Mouse (Mus musculus): ENCODE measurements around the gene Shbg. TPM values are rescaled to one million over a fixed set of nuclear protein-coding genes. Genes with fewer than 3 reads are reported as not detected.
A peak's percentile ranks its signal among the peaks of the same experiment; 100 is the strongest.

Gene Shbg
- polyA plus RNA-seq, 1 experiment from 2014 or later = not detected

DNA sequence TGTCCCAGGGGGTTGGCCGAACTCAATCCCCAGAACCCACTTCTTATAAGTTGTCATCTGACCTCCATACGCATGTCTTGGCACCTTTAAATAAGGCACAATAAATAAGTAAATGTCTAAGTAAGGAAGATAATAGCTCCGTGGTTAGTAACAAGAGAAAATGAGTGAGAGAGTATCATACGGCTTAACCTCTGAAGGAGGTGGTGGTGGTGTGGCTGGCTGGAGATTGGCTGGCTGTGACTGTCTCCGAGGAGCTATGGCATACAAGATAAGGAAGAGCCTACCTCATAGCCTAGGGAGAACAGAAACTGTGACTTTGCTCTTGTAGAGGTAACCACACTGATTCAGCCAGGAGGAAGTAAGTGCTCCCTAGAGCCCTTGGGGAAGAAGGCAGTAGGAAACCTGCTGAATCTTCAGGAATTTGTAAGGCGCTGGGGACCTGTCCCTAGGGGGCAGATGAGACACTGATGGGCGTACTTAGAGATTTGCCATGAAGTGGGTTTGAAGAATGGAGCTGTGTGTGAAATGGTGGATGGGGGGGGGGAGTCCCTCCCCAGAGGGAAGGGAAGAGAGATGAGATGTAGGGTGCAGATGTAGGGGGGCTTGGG is 31.9 kb downstream of the Shbg start:
- no peak overlapping the region for H3K27ac ChIP-seq (replicated peaks)
- H3K9me3 ChIP-seq (replicated peaks) = no peaks in the 10 kb centered on the region
- no peak overlapping the region for H3K4me3 ChIP-seq
- H3K36me3 ChIP-seq = peaks cover 73% of the 10 kb centered on the region
- WGBS = 87% methylated on average over 7 of the region's 7 CpGs
- DNase-seq (ENCODE audit: low spot score) = no peak
- H3K27me3 ChIP-seq (ENCODE audit: low read depth, poor library complexity, severe bottlenecking) = no peaks in the 10 kb centered on the region
- H3K4me1 ChIP-seq = peaks cover 14% of the 10 kb centered on the region

DNA sequence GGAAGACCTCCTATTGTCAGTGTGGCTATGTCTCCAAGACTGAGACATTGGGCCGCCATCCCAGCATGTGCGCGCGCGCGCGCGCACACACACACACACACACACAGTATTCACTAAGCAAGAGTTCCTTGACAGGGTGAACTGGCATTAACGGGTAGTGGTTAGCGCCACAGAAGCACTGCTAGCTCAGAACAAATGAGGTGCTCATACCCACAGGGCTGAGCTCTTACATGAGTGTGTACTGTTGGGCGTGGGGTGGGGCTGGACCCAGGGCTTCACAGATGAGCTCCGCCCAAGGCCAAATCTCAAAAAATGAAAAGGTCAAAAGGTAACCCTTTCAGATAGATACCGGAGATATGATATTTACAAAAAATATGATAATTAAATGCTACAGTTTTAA is 32.8 kb downstream of the Shbg start:
- 97% methylated on average over 13 of the region's 13 CpGs for WGBS
- no peak for DNase-seq (ENCODE audit: low spot score)
- no peaks in the 10 kb centered on the region for H3K27me3 ChIP-seq (ENCODE audit: low read depth, poor library complexity, severe bottlenecking)
- H3K27ac ChIP-seq (replicated peaks) = no peak overlapping the region
- no peak overlapping the region for H3K4me3 ChIP-seq
- H3K36me3 ChIP-seq = peaks cover 64% of the 10 kb centered on the region
- H3K4me1 ChIP-seq = peaks cover 14% of the 10 kb centered on the region
- no peaks in the 10 kb centered on the region for H3K9me3 ChIP-seq (replicated peaks)

DNA sequence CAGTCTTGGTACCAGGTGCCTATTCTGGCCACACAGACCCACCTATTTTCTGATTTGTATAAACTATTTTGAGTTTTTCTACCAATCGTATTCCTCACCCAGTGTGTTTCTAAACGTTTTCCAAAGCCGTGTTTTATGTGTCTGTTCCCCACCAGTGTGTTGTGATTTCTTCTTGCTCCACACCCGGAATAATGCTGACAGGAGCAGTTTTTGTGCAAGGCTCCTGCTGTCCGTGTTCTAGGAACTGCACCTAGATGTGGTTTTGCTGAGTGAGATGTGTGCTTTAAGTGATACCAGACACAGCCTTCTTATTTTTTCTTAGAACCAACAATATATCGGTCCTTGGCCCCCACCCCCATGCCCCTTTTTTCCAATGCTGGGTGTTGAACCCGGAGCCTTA is 33.7 kb downstream of the Shbg start:
- 93% methylated on average over 7 of the region's 7 CpGs for WGBS
- H3K36me3 ChIP-seq = peaks cover 54% of the 10 kb centered on the region
- no peaks in the 10 kb centered on the region for H3K27me3 ChIP-seq (ENCODE audit: low read depth, poor library complexity, severe bottlenecking)
- no peak for DNase-seq (ENCODE audit: low spot score)
- peaks cover 19% of the 10 kb centered on the region for H3K4me1 ChIP-seq
- no peak overlapping the region for H3K4me3 ChIP-seq
- no peak overlapping the region for H3K27ac ChIP-seq (replicated peaks)
- no peaks in the 10 kb centered on the region for H3K9me3 ChIP-seq (replicated peaks)

DNA sequence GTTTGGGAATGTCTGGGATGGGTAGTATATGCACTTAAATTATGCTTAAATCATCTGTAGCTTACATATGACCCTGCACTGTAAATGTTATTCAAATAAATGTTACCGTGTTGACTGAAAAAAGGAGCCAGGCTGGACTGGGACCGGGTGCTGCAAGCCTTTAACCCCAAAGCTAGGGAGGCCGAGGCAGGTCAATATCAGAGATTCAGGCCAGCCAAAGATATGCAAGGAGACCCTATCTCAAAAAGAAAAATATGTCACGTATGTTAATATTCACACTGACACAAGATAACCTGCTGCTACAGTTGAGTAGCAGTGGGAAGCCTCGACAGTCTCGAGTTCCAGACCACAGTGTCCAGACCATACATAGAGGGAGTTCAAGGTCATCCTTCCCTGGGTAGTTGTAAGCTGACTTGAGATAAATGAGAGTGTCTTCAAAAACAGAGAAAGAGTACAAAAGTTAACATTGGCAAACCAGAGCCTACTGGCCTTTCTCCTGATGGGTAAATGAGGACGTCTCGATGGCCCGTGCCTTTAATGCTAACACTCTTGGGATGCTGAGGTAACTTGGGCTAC is 35.4 kb downstream of the Shbg start:
- WGBS = 68% methylated on average over 9 of the region's 9 CpGs
- H3K27me3 ChIP-seq (ENCODE audit: low read depth, poor library complexity, severe bottlenecking) = no peaks in the 10 kb centered on the region
- H3K36me3 ChIP-seq = peaks cover 41% of the 10 kb centered on the region
- peaks cover 32% of the 10 kb centered on the region for H3K4me1 ChIP-seq
- no peaks in the 10 kb centered on the region for H3K9me3 ChIP-seq (replicated peaks)
- DNase-seq (ENCODE audit: low spot score) = no peak
- peak overlapping the region; percentile 91 for H3K27ac ChIP-seq (replicated peaks)
- H3K4me3 ChIP-seq = peak overlapping the region; percentile 90

DNA sequence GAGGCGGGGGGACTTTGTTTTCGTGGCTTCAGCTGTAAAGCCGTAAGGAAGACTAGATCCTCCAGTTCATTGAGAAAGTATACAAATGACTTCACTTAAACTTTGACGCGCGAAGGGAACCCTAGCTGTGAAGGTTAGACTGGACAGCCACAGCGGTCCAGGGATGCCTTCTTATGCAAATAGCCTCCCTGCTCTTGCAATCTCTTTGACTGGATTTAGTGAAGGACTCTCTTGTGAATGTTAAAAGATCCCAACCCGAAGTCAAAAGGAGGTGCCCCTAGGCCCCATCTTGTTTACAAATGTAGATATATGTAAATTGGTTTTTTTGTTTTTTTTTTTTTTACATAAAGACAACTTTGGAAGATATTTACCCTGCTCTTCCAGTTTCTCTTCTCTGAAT is 35.9 kb downstream of the Shbg start:
- peaks cover 37% of the 10 kb centered on the region for H3K4me1 ChIP-seq
- WGBS = under 1% methylated on average over 8 of the region's 8 CpGs
- no peaks in the 10 kb centered on the region for H3K27me3 ChIP-seq (ENCODE audit: low read depth, poor library complexity, severe bottlenecking)
- H3K4me3 ChIP-seq = peak overlapping the region; percentile 90
- H3K9me3 ChIP-seq (replicated peaks) = no peaks in the 10 kb centered on the region
- H3K36me3 ChIP-seq = peaks cover 41% of the 10 kb centered on the region
- no peak for DNase-seq (ENCODE audit: low spot score)
- peak overlapping the region; percentile 91 for H3K27ac ChIP-seq (replicated peaks)

DNA sequence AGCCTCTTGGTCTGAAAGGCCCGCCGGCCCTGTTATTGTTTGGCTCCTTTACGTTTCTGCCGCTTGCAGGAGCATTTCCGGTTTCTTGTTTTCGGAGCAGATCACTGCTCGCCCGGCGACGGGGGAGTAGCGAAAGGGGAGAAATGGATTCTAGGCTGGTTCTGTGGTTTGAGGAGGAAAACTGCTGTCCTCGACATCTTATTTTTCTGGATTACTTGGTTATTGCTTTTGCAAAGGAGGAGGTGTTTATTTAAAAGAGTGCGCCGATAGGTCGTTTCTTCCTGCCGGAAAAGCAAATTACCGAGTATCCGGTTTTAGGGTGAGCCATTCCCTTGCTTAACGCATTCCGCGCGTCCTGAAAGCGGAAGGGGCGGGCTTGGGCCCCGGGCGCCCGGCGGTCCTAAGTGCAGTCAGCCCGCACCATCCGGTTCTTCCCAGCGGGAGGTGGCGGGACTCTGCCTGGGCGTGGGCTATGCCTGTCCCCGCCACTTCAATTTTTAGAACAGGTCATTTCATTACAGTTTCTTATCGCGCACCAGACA is 36.5 kb downstream of the Shbg start:
- no peaks in the 10 kb centered on the region for H3K27me3 ChIP-seq (ENCODE audit: low read depth, poor library complexity, severe bottlenecking)
- H3K4me1 ChIP-seq = peaks cover 41% of the 10 kb centered on the region
- peak overlapping the region; percentile 90 for H3K4me3 ChIP-seq
- H3K9me3 ChIP-seq (replicated peaks) = no peaks in the 10 kb centered on the region
- peak; percentile 94 for DNase-seq (ENCODE audit: low spot score)
- WGBS = under 1% methylated on average over 36 of the region's 36 CpGs
- H3K36me3 ChIP-seq = peaks cover 37% of the 10 kb centered on the region
- H3K27ac ChIP-seq (replicated peaks) = peak overlapping the region; percentile 91

DNA sequence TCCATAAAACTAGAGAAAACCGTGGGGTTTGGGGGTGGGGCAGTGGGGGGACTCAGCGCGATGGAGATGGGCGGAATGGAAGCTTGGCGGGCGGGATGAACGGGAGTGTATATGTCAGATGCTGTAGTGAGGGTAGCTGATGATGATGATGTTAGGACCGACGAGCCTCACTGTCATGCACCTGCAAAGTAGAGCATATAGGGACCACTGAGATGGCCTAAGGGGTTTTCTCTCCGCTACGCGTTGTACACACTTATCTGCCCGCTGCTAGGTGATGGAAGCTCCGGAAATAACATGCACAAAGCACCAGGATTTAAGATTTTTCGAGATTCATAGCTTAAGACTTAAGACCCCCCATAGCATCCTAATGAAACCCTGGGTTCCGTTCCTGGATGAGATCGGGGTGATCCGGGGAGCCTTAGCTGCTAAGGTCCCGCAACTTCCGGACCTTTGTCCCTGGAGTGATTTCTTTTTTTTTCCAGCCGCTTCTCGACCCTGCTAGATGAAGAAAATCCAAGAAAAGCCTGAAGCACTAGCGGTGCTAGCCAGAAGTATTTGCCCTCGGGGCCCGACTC is 37.0 kb downstream of the Shbg start:
- H3K9me3 ChIP-seq (replicated peaks) = no peaks in the 10 kb centered on the region
- peak overlapping the region; percentile 91 for H3K27ac ChIP-seq (replicated peaks)
- peak overlapping the region; percentile 90 for H3K4me3 ChIP-seq
- peaks cover 36% of the 10 kb centered on the region for H3K36me3 ChIP-seq
- H3K4me1 ChIP-seq = peaks cover 46% of the 10 kb centered on the region
- under 1% methylated on average over 25 of the region's 25 CpGs for WGBS
- no peak for DNase-seq (ENCODE audit: low spot score)
- no peaks in the 10 kb centered on the region for H3K27me3 ChIP-seq (ENCODE audit: low read depth, poor library complexity, severe bottlenecking)

DNA sequence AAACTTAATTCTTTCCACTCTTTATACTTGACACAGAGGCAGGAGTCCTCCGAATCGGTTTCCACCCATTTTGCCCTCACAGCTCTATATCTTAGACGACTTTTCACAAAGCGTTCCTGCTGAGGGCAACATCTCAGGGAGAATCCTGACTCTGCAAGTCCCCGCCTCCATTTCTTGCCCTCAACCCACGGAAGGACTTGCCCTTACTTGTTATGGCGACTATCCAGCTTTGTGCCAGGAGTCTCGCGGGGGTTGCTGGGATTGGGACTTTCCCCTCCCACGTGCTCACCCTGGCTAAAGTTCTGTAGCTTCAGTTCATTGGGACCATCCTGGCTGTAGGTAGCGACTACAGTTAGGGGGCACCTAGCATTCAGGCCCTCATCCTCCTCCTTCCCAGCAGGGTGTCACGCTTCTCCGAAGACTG is 37.6 kb downstream of the Shbg start, which contains the start of the genes Wrap53 and Trp53:
TSS of gene Wrap53 (minus strand) at position 165 of the 424 bp plus-strand sequence.
TSS of gene Trp53 (plus strand) at position 269 of the 424 bp plus-strand sequence.
- peak; percentile 91 for DNase-seq (ENCODE audit: low spot score)
- Histone ChIP-seq H3K4me3 (peak within 1 kb of the TSS; percentile 90), H3K4me1 (peaks cover 50% of the 10 kb centered on the region), H3K36me3 (peaks cover 41% of the 10 kb centered on the region), H3K27ac (replicated peaks) (peak within 1 kb of the TSS; percentile 91), H3K27me3 (ENCODE audit: low read depth, poor library complexity, severe bottlenecking) (no peaks in the 10 kb centered on the region), H3K9me3 (replicated peaks) (no peaks in the 10 kb centered on the region)
- WGBS = under 1% methylated on average over 13 of the region's 13 CpGs

DNA sequence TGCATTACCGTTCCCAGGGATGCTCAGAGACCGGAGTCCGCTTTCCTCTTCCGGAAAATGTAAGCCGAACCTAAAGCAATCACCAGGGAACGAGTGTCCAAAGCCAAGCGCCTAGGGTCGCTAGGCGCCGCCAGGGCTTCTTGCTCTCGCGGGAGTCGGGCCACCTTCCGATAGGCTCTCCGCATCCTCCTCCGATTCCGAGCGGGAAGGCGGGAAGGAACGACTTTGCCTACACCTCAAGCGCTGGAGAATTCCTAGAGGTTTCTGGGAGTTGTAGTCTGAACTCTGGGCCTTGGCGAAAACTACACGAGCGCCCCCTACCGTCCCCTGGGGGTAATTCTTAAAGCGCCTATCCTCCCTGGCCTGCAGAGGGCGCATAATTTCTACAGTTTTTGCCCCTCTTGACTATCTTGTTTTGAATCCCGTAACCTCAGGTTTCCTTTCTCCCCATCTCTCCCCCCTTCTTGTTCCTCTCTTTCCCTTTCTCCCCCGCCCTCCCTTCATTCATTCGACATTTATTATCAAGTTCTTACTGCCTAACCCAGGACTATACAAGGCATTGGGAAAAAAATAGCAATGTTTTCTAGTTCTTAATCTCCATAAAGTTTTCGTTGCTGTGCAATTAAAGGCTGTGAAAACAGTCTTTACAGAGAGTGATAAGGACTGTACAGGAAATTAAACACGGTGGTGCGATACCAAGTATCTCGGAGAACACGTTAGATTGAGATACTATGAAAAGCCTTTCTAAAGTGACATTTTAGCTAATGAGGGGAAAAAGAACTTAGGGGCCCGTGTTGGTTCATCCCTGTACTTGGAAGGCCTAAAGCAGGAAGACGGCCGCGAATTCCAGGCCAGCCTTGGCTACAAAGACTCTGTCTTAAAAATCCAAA is 38.3 kb downstream of the Shbg start:
- H3K27me3 ChIP-seq (ENCODE audit: low read depth, poor library complexity, severe bottlenecking) = no peaks in the 10 kb centered on the region
- 3% methylated on average over 39 of the region's 39 CpGs for WGBS
- H3K36me3 ChIP-seq = peaks cover 42% of the 10 kb centered on the region
- peaks cover 55% of the 10 kb centered on the region for H3K4me1 ChIP-seq
- H3K9me3 ChIP-seq (replicated peaks) = no peaks in the 10 kb centered on the region
- H3K4me3 ChIP-seq = peak overlapping the region; percentile 90
- peak overlapping the region; percentile 91 for H3K27ac ChIP-seq (replicated peaks)
- DNase-seq (ENCODE audit: low spot score) = peak; percentile 99

DNA sequence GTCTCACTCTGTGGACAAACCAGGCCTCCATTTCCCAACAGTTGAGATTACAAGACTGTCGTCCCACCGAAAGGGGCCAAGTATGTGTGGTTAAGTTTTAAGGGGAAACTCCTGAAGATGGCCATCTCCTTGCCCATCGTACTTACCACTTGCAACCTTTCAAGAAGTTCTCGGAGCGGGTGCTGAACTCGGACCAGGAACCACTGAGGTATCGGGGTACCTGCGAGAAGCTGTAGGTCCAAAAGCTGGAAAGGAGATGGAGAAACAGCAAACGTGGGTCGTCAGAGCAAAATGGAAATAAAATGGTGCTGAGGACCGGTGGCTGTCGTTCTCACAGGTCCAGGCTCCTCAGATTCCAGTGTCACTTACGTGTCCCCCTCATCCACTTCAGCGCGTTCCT is 39.4 kb downstream of the Shbg start:
- Histone ChIP-seq H3K27ac (replicated peaks) (peak overlapping the region; percentile 91), H3K27me3 (ENCODE audit: low read depth, poor library complexity, severe bottlenecking) (no peaks in the 10 kb centered on the region), H3K4me1 (peaks cover 55% of the 10 kb centered on the region), H3K36me3 (peaks cover 42% of the 10 kb centered on the region), H3K9me3 (replicated peaks) (no peaks in the 10 kb centered on the region), H3K4me3 (peak overlapping the region; percentile 90)
- DNase-seq (ENCODE audit: low spot score) = no peak
- 17% methylated on average over 15 of the region's 15 CpGs for WGBS

DNA sequence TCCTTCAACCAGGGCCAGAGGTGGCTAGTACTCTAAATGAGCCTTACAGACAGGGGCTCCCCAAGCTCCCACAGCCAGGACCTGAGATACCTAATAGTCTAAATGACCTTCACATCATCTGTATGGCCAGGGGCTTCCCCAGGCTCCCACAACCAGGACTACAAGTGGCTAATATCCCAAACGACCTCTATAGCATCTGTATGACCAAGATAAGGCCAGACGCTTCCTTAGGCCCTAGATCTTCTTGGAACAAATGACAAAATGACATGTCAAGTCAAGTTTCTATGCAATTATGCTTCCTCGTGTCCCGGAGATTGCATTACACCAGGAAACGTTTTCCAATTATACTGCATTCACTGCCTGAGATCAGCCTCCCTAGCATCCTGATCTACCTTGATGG is 41.4 kb downstream of the Shbg start:
- no peak for DNase-seq (ENCODE audit: low spot score)
- Histone ChIP-seq H3K36me3 (peaks cover 58% of the 10 kb centered on the region), H3K27ac (replicated peaks) (no peak overlapping the region), H3K9me3 (replicated peaks) (no peaks in the 10 kb centered on the region), H3K27me3 (ENCODE audit: low read depth, poor library complexity, severe bottlenecking) (no peaks in the 10 kb centered on the region), H3K4me3 (no peak overlapping the region; the same call in 1 of the 2 replicates), H3K4me1 (peaks cover 42% of the 10 kb centered on the region)
- 82% methylated on average over 5 of the region's 5 CpGs for WGBS

DNA sequence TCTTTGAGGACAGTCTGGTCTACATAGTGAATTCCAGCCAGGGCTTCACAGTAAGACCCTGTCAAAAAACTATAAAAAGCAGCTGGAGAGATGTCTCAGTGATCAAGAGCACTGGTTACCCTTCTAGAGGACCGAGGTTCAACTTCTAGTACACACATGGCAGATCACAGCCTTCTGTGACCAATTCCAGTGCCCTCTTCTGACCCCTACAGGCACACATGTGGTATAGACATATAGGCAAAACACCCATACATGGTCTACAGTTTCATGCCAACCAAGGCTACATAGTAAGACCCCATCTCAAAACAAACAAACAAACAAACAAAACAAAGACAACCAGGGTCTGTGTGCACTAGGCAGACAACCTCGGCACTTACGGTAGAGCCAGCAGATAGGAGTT is 42.5 kb downstream of the Shbg start:
- 69% methylated on average over 3 of the region's 3 CpGs for WGBS
- peaks cover 69% of the 10 kb centered on the region for H3K36me3 ChIP-seq

More for the DNA sequence above, 42.5 kb downstream of the Shbg start:
- no peaks in the 10 kb centered on the region for H3K9me3 ChIP-seq (replicated peaks)
- DNase-seq (ENCODE audit: low spot score) = no peak
- no peaks in the 10 kb centered on the region for H3K27me3 ChIP-seq (ENCODE audit: low read depth, poor library complexity, severe bottlenecking)
- H3K4me3 ChIP-seq = peak overlapping the region; percentile 23; the same call in 1 of the 2 replicates
- no peak overlapping the region for H3K27ac ChIP-seq (replicated peaks)
- peaks cover 42% of the 10 kb centered on the region for H3K4me1 ChIP-seq
